Mouse (Mus musculus): Measurements from ENCODE around the gene Esyt1.
"Not testable (repeated sequence)": the region's sequence is repeated elsewhere in the genome, so short reads cannot be mapped to it uniquely, and the experiment has no call there.

Esyt1 gene

GRCm38 (mm10) chr10:128536266-128536940 is 10.7 kb upstream of the Esyt1 start:
- peak; percentile 91 for DNase-seq

DNA sequence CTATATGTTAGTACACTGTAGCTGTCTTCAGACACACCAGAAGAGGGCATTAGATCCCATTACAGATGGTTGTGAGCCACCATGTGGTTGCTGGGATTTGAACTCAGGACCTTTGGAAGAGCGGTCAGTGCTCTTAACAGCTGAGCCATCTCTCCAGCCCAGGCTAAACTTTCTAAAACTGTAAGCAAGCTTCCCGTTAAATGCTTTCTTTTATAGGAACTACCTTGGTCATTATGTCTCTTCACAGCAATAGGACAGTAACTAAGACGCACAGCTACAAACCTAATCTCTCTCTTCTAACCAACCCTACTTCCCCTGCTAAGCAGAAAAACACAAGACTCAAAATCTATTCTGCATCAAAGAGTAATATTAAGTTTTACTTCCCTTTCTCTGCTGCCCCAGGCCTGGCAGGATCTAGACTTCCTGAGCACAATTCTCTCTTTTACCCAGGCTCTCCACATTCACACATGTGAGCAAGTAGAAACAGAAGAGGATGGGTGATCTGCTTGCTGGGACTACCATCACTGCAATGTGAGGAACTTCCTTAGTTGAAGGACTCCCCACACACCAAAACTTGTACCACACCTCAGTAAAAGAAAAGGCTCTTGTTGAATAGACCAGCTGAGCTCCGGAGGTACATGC is 10.1 kb upstream of the Esyt1 start:
- no peak for DNase-seq

GRCm38 (mm10) chr10:128535206-128535605 is 9.5 kb upstream of the Esyt1 start:
- no peak for DNase-seq

DNA sequence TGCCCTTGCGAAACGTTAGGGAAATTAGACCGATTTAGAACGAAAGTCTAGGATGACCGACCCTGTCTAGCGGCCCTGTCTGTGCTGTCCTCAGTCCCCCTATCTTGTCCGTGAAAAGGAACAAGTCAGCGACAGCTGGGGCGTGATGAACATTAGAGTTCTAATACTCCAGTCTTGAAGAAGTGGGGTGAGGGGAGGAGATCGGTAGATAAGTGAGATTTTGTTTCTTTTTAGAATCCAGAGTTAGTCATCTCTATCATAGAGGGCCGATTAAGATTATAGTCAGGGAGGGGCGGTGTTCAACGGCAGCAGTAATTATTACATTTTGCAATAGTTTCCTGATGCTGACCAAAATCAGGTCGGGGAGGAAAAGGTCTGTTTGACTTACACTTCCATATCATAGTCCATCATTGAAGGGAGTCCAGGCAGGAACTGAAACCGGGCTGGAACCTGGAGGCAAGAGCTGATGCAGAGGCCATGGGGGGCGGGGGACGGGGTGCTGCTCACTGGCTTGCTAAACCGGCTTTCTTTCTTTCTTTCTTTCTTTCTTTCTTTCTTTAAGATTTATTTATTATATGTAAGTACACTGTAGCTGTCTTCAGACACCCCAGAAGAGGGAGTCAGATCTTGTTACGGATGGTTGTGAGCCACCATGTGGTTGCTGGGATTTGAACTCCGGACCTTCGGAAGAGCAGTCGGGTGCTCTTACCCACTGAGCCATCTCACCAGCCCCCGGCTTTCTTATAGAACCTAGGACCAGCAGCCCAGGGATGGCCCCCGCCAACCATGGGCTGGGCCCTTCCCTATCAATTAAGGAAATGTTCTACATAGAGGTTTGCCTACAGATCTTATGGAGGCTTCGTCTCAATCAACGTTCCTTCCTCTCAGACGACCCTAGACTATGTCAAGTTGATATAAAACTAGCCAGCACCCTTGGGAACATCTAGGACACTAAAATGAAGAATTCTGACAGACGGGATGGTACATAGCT is 990 bp upstream of the Esyt1 start:
- DNase-seq, result no peak

DNA sequence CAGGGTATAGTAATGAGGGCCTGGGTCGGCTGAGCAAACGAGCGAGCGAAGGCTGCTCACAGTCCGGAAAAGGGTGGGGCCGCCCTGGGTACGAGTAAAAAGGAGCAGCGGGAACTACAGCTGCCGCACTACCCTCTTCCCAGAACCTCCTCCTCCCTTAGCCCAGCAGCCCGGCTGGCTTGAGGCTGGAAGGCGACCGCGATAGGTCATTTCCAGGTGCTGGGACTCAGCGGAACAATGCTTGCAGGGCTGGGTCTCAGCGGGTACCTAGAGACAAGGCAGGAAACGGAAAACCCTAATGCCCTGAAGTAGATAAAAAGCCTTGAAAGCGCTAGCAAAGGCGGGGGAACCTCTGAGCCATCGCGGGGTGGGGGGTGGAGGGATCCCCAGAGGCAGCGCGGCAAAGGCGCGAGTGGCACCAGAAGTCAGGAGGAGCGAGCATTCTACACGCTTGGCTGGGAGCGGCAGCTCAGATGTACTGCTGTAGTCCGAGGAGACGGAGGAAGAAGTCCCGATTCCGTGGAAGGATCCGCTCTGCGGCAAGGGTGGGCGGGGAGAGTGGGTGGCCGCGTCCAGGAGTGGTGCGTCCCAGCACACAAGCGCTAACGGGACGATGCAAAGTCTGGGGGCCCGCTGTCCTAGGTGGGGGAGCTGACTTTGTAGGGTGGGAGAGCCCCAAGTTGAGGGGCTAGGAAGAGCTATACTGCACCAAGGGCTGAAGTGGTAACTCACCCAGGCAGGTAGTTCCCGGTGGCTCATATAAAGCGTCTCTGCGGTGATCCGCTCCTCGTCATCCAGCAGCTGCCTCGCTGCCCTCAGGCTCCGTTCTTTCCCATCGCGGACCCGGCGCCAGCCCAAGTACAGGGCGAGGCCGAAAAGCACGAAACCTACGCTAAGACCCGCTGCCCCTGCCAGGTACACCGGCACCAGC is 674 bp downstream of the Esyt1 start:
- DNase-seq, result peak; percentile 51

GRCm38 (mm10) chr10:128524111-128524731 is 1.4 kb downstream of the Esyt1 start:
- DNase-seq, result no peak

- DNase-seq, result no peak
Observed at GRCm38 (mm10) chr10:128522351-128522750, 3.3 kb downstream of the Esyt1 start.

DNA sequence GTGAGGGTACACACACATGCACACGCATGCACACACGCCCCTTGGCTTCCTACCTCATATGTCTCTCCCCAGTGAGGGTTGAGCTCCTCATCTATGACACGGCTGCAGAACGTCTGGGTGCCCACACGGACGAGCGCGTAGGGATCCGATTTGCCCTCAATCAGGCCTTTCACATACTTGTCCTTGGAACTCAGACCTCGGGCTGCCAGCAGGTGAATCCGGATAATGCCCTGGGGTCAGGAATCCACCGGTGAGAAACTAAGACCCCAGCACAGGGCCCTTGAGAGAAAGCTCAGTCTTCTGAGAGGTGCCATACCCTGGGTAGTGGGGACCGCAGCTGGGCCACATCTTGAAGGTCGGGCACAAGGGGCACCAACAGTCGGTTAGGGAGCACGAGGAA is 5.1 kb downstream of the Esyt1 start:
- no peak for DNase-seq

GRCm38 (mm10) chr10:128518833-128519232 is 6.8 kb downstream of the Esyt1 start:
- peak; percentile 56 for DNase-seq

- DNase-seq, result no peak
Observed at GRCm38 (mm10) chr10:128516677-128517076, 9.0 kb downstream of the Esyt1 start.

DNA sequence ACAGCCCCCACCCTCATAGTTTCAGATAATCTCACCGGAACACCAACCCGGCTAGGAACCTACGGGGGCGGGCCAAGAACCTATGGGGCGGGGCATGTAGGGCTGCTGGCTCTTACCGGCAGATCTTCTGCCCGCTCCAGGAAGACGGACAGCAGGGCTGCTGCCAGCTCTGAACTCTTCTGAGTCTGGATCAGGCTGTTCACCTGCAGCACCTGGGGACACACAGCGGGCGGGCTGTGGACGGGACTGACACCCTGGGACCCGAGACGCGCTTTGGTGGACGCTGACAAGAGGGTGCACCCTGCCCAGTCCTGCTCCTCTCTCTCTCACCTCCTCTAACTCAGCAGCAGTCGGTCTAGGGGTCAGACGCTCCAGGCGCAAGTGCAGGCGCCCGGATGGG is 9.6 kb downstream of the Esyt1 start:
- DNase-seq, result no peak

DNA sequence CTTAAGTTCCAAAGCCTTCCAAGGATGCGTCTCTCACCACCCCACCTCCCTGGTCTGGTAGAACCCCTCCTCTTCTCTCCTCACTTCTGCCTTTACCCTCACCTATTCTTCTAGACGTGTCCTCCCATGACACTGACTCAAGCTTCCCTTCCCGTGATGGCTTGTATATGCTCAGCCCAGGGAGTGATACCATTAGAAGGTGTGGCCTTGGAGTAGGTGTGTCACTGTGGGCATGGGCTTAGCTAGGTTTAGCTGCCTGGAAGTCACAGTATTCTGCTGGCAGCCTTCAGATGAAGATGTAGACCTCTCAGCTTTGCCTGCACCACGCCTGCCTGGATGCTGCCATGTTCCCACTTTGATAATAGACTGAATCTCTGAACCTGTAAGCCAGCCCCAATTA is 10.6 kb downstream of the Esyt1 start:
- DNase-seq, result no peak

DNA sequence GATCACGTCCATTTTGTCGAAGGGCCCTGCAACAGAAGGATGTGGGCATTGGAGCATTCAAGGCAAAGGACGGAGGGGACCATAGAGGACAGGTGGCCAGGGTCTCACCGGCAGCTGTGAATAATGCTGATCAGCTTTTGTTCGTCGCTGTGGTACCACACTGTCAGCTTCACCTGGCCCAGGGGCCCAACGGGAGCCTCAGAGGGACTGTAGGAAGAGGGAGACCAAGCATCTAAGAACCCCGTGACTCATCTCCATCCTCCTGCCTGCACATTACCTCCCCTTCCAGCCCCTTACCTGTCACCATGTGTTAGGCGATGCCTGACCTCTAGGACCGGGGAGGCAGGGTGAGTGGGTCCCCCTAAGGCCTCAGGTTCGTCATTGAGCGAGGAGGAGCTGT is 13.9 kb downstream of the Esyt1 start:
- DNase-seq, result no peak

DNA sequence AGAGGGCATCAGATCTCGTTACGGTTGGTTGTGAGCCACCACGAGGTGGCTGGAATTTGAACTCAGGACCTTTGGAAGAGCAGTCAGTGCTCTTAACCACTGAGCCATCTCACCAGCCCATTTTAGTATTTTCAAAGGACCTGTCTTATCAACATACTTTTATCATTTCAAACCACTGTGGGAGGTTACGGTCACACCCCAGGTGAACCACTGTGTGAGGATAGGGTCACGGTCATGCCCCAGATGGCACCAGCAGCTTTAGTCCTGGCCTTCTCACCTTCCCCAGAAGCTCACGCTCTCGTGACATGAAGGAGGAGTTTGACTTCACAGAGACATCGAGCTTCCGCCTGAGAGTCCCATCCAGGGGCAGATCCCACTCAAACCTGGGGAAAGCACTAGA is 14.5 kb downstream of the Esyt1 start:
- DNase-seq, result no peak

DNA sequence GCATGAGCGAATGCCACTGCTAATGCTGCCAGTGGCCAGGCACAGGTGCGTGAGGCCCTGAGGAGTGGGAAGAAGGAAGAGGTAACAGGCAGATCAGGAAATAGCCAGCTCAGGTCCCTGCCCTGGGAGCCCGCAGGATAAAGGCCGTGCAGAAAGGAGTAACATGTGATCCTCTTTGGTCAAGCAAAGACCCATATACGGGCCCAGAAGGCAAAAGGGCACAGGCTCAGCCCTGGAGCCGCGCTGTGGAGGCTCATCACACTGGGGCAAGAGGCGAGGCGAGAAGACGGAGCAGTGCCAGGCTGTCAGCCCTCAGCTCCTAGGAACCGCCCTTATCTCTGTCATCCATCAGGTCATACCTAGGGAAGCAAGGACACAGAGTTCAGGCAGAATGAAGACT is 15.4 kb downstream of the Esyt1 start:
- no peak for DNase-seq

- DNase-seq, result no peak
Observed at GRCm38 (mm10) chr10:128509831-128510230, 15.8 kb downstream of the Esyt1 start.

DNA sequence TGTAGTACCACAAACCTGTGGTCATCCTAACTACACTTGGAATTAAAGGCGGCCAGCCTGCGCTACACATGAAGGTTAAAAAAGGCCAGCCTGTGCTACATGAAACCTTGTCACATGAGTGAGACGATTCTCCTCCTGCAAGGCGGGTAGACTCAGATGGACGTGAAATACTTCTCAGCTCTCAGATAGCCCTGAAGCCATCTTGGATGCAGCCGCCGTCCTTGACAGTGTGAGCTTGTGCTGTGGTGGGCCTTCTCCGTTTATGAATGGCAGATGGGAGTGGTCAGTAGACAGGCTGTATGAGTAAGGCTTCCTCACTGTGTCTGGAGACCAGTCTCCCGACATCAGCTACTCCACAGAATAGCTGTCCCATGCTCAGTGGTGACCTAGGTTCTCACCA is 16.5 kb downstream of the Esyt1 start:
- DNase-seq, result no peak

DNA sequence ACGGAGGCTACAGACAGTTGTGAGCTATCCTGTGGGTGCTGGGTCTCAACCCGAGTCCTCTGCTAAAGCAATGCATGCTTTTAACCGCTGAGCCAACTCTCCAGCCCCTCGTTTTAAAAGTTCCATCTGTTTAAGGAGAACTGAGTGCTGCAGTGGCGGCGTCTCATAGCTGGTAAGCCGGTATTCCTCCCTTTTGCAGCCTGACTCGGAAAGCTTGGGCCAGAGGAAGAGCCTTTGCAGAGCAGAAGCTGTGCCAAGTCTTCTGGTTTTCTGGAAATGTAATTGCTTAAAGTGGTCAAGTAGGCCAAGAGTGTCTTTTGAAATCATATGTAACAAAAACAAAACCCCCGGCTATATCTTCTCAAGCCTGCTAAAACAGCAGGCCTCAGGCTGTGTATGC is 17.4 kb downstream of the Esyt1 start:
- DNase-seq, result no peak

DNA sequence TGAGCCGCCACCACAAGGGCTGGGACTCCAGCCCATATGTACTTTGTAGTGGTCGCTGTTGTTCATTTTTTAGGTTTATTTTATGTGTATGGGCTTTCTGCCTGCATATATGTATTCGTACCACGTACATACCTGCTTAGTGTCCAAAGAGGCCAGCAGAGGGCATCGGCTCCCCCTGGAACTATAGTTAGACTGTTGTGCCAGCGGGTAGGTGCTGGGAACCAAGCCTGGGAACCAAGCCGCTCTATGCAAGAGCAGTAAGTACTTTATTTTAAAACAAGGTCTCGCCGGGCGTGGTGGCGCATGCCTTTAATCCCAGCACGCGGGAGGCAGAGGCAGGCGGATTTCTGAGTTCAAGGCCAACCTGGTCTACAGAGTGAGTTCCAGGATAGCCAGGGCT is 19.7 kb downstream of the Esyt1 start:
- no peak for DNase-seq

DNA sequence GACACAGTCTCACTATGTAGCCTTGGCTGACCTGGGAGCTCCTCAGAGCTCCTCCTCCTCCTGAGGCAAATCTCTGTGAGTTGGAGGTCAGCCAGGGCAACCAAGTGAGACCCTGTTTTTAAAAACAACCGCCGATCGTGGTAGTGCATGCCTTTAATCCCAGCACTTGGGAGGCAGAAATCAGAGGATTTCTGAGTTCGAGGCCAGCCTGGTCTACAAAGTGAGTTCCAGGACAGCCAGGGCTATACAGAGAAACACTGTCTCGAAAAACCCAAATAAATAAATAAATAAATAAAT is 20.4 kb downstream of the Esyt1 start:
- DNase-seq, result not testable (repeated sequence)

GRCm38 (mm10) chr10:128504641-128505370 is 20.9 kb downstream of the Esyt1 start:
- DNase-seq, result no peak

DNA sequence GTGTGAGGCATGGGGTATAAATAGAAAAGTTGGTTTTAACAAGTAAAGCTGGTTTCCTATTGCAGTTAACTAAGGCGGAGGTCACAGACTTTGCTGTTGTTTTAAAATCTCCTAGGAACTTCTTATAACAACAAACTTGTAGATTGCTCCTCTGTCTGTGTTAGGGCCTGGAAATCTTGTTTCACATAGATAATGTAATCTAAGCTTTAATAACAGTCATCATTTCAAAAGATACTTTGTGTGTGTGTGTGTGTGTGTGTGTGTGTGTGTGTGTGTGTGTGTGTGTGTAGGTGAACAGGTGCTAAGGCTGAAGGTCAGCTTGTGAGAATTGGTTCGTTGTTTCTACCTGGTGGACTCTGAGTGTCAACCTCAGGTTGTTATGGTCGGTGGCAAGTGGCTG is 21.7 kb downstream of the Esyt1 start:
- no peak for DNase-seq

Data from cerebellum, adult 8-10 months (tissue).